Comparison of ENCODE assay signal across 16 mouse cellular contexts in genomic region chr6:134840346-134840745, GRCm38 (mm10).
"Had no signal": no experiment of that assay in that cellular context is flagged by ENCODE, and none has a peak within 500 bp of the region (broad histone marks: within the 10 kb centered on the region; RNA-seq: fewer than 3 reads in every experiment).

No protein-coding gene starts in this region.

- ATAC-seq: hindbrain, embryonic 16.5 days; inflammation-experienced regulatory T-cells, adult 6 months; intestine, embryonic 15.5 days; intestine, postnatal 0 days had no signal

- DNase-seq: gastrocnemius, adult 2 months; gastrocnemius, postnatal 10 days; gastrocnemius, postnatal 25 days; heart, postnatal 10 days; heart, postnatal 4 days; kidney, adult 18-20 months; kidney, adult 9 months; kidney, postnatal 10 days; kidney, postnatal 25 days; kidney, postnatal 4 days; liver; liver, embryonic 13.5 days had no signal
